Mouse (Mus musculus) thymus, adult 2 months (tissue): ENCODE results near the gene Bpifb9a.
"Not testable (repeated sequence)": the region's sequence is repeated elsewhere in the genome, so short reads cannot be mapped to it uniquely, and the experiment has no call there.

Experiments
- CTCF ChIP-seq: fragments of 200-500 bp; IDR thresholded peaks from 2 replicates; pipeline ENCODE4 v1.5.1; 2012; ENCODE audit warnings: mild to moderate bottlenecking, control low read depth, low read length, moderate library complexity, borderline replicate concordance; ENCODE audit not compliant: control insufficient read depth, poor library complexity, insufficient read depth; ENCODE audit errors: extremely low read depth
- POLR2A ChIP-seq: fragments of 200-500 bp; IDR thresholded peaks from 2 replicates; pipeline ENCODE4 v1.6.1; 2012; ENCODE audit warnings: mild to moderate bottlenecking, low read length, control low read depth, moderate library complexity; ENCODE audit not compliant: control insufficient read depth, poor library complexity, insufficient read depth; ENCODE audit errors: extremely low read depth

GRCm38 (mm10) chr2:154313771-154314170, 56.1 kb downstream of the Bpifb9a start:
- TF ChIP-seq CTCF, POLR2A: not testable (repeated sequence)
